Mouse (Mus musculus): ENCODE data around the gene 1700028P14Rik. TPM values are rescaled to one million over a fixed set of nuclear protein-coding genes. Genes with fewer than 3 reads are reported as not detected.

1700028P14Rik gene
- total RNA-seq, 2 experiments from 2014 or later, result not detected

DNA sequence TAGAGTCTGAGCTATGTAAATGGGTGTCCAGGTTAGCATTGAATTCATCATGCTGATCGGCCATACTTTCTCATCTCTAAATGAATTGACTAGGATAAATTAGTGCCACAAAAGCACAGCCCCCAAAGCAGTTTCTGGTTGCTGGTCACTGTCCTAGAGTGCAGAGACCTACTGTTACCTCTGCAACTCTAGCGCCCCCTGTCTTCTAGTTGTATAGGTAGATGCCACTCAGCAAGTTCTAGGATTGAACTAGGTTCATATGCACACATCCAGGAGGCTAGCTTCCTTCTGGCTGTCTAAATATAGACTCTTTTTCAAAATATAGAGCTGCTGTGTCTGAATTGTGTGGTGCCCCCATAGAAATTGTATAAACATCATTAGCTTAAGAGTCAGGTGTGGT lies 141.3 kb downstream of the 1700028P14Rik start:
- peak; percentile 59 for TF ChIP-seq CTCF (IDR thresholded peaks at IDR 0.05)
- intact Hi-C loops (cut with DNase I), result no loop called here
- DNase-seq, result no peak

More for the DNA sequence above, 141.3 kb downstream of the 1700028P14Rik start:
- Histone ChIP-seq H3K27ac (no peak overlapping the region), H3K4me3 (no peak overlapping the region)

Other genes with a start within 250 kb of the 1700028P14Rik start
- gene Mamdc2, start 204.4 kb downstream of the 1700028P14Rik start, total RNA-seq (2021), result 1 to 10 TPM; 1.1 TPM
- 10 to 100 TPM; 18.1 to 23.3 TPM for gene Ptar1, start 34.6 kb upstream of the 1700028P14Rik start, total RNA-seq (2021)
- gene Apba1, start 106.1 kb upstream of the 1700028P14Rik start, total RNA-seq (2021), result 1 to 10 TPM in 1 of 2 experiments, under 1 TPM in 1; 0.74 to 1.7 TPM

All from gastrocnemius, adult 2 months (tissue).